Mouse (Mus musculus) olfactory bulb, adult 2 months (tissue): ENCODE results near the gene Asna1. TPM values are rescaled to one million over a fixed set of nuclear protein-coding genes. Genes with fewer than 3 reads are reported as not detected.

Experiments
- H3K27ac ChIP-seq: fragments of 200-500 bp; 2 replicates; pipeline ENCODE4 v1.5.1; 2012; ENCODE audit warnings: low read depth, low read length; ENCODE audit not compliant: insufficient read depth
- H3K4me1 ChIP-seq: fragments of 200-500 bp; 2 replicates; pipeline ENCODE4 v1.6.1; 2012; ENCODE audit warnings: low read length; ENCODE audit not compliant: control insufficient read depth, insufficient read depth
- H3K4me3 ChIP-seq: fragments of 200-500 bp; 2 replicates; pipeline ENCODE4 v1.5.1; 2012; ENCODE audit warnings: mild to moderate bottlenecking, low read depth, low read length, moderate library complexity; ENCODE audit not compliant: insufficient read depth
- CTCF ChIP-seq: fragments of 200-500 bp; IDR thresholded peaks from 2 replicates; pipeline ENCODE4 v1.5.1; 2012; ENCODE audit warnings: low read depth, mild to moderate bottlenecking, low read length, moderate library complexity; ENCODE audit not compliant: insufficient read depth
- POLR2A ChIP-seq: fragments of 200-500 bp; IDR thresholded peaks from 2 replicates; pipeline ENCODE4 v1.6.1; 2012; ENCODE audit warnings: mild to moderate bottlenecking, low read depth, low read length, moderate library complexity; ENCODE audit not compliant: insufficient read depth
- WGBS: fragments of 180-500 bp; shearing (Covaris S2); methylation state at CpG from one replicate; pipeline ENCODE4 v1.1.7; 2018; 5-methylcytosine and 5-hydroxymethylcytosine counted together
- polyA plus RNA-seq: library from polyadenylated mRNA; stranded (reverse); fragments of >200 nt; gene quantifications from 2 replicates; pipeline ENCODE4 v1.2.4, GENCODE M21; 2012; ENCODE audit warnings: low replicate concordance; ENCODE audit not compliant: missing spikeins, insufficient read depth, insufficient read length

The Asna1 gene
- polyA plus RNA-seq, 1 experiment = not detected

GRCm38 (mm10) chr8:84996978-84997377 lies 28.1 kb downstream of the Asna1 start:
- TF ChIP-seq CTCF = no peak
- TF ChIP-seq POLR2A = no peak
- H3K4me1 ChIP-seq = peaks cover 10% of the 10 kb centered on the region
- 89% methylated on average over 5 of the region's 5 CpGs for WGBS
- H3K4me3 ChIP-seq = no peak overlapping the region
- no peak overlapping the region for H3K27ac ChIP-seq

DNA sequence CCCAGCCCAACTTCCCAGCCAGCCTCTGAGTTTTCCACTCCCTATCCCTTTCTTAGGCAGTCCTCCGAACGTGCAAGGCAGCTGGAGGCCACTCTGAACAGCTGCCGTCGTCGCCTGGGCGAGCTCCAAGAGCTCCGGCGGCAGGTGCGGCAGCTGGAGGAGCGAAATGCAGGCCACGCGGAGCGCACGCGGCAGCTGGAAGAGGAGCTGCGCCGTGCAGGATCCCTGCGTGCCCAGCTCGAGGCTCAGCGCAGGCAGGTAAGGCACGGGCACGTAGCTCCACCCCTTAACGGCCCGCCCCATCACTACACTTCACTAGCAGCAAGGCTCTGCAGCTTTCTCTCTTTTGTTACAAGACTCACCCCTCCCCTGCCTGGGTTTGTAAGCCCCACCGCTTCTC lies 29.4 kb downstream of the Asna1 start:
- WGBS = 24% methylated on average over 25 of the region's 25 CpGs
- no peak for TF ChIP-seq CTCF
- no peak for TF ChIP-seq POLR2A
- H3K4me1 ChIP-seq = peaks cover 16% of the 10 kb centered on the region
- H3K27ac ChIP-seq = no peak overlapping the region
- no peak overlapping the region for H3K4me3 ChIP-seq

DNA sequence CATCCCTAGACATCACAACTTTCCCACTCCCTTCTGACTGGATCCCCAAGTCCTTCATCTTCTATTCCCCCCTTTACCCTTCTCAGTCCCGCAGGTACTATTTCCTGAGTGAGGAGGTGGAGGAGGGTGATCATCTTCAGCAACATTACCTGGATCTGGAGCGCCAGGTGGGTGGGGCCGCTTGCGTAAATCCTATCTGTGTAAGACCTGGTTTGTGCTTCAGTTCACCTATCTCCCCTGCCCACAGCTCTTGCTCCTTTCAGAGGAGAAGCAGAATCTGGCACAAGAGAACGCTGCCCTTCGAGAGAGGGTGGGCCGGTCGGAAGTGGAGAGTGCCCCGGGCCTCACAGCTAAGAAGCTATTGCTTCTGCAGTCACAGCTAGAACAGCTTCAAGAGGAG lies 30.7 kb downstream of the Asna1 start:
- 96% methylated on average over 9 of the region's 9 CpGs for WGBS
- Histone ChIP-seq H3K27ac (no peak overlapping the region), H3K4me1 (peaks cover 18% of the 10 kb centered on the region), H3K4me3 (no peak overlapping the region)
- TF ChIP-seq CTCF = no peak
- no peak for TF ChIP-seq POLR2A

GRCm38 (mm10) chr8:84990836-84991235 lies 34.2 kb downstream of the Asna1 start:
- 2% methylated on average over 15 of the region's 15 CpGs for WGBS
- Histone ChIP-seq H3K4me1 (peaks cover 16% of the 10 kb centered on the region), H3K27ac (no peak overlapping the region), H3K4me3 (peak overlapping the region; percentile 66)
- TF ChIP-seq POLR2A = no peak
- TF ChIP-seq CTCF = no peak

- TF ChIP-seq CTCF (no peak; the same call in 1 of the 2 replicates), POLR2A (peak; percentile 71; the same call in 1 of the 2 replicates)
Measured at GRCm38 (mm10) chr8:84990349-84990748, 34.7 kb downstream of the Asna1 start, which contains the start of gene Hook2. Hook2 (plus strand) TSS chr8:84990603.

DNA sequence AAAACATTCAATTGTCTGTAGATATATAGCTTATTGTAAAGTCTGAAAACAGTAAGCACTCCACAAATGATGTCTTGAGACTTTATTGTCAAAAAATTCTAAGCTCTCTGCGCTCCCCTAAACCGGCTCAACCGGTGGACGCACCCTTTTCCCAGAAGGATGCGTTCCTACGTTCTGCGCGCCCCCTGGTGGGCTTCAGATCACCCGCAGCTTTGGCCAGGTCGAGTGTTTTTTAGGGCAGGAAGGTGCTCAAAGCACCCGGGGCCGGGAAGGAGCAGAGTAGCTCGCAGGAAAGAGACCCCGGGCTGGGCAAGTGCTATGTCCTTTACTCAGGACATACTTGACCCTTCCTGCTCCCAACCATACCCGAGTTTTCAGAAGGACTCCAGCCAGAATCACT lies 35.3 kb downstream of the Asna1 start:
- 0% methylated on average over 15 of the region's 15 CpGs for WGBS
- H3K27ac ChIP-seq = peak overlapping the region; percentile 53
- H3K4me3 ChIP-seq = peak overlapping the region; percentile 43
- TF ChIP-seq POLR2A = no peak
- TF ChIP-seq CTCF = peak; percentile 91
- peaks cover 22% of the 10 kb centered on the region for H3K4me1 ChIP-seq

More at GRCm38 (mm10) chr8:84990349-84990748, 34.7 kb downstream of the Asna1 start, which contains the start of gene Hook2:
- H3K4me1 ChIP-seq = peaks cover 17% of the 10 kb centered on the region
- under 1% methylated on average over 28 of the region's 28 CpGs for WGBS
- H3K4me3 ChIP-seq = peak within 1 kb of the TSS; percentile 66
- H3K27ac ChIP-seq = peak within 1 kb of the TSS; percentile 53

DNA sequence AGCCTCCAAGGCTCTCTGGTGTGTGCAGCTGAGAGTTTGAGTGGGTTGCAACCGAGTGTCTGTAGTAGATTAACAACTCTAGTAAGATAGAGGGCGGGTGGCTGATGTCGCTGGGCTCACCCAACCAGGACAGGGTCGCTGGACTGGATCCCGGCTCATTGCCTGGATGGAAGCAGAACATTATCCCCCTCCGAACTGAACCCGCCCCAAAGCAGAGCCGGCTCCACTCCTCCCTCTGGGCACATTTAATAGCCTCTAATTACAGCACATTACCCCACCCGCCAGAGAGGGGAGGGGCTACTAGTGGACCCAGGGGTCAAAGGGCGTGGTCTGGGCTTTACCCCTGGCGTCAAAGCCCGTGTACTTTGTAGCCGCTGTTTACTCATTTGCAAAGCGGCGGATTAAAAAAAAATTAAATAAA lies 35.8 kb downstream of the Asna1 start:
- no peak overlapping the region for H3K4me3 ChIP-seq
- 8% methylated on average over 15 of the region's 15 CpGs for WGBS
- H3K4me1 ChIP-seq = peaks cover 25% of the 10 kb centered on the region
- TF ChIP-seq POLR2A (no peak), CTCF (no peak)
- no peak overlapping the region for H3K27ac ChIP-seq

GRCm38 (mm10) chr8:84987903-84988302 lies 37.2 kb downstream of the Asna1 start:
- Histone ChIP-seq H3K4me3 (no peak overlapping the region), H3K27ac (no peak overlapping the region), H3K4me1 (peaks cover 25% of the 10 kb centered on the region)
- no peak for TF ChIP-seq POLR2A
- TF ChIP-seq CTCF = no peak
- 80% methylated on average over 2 of the region's 2 CpGs for WGBS

DNA sequence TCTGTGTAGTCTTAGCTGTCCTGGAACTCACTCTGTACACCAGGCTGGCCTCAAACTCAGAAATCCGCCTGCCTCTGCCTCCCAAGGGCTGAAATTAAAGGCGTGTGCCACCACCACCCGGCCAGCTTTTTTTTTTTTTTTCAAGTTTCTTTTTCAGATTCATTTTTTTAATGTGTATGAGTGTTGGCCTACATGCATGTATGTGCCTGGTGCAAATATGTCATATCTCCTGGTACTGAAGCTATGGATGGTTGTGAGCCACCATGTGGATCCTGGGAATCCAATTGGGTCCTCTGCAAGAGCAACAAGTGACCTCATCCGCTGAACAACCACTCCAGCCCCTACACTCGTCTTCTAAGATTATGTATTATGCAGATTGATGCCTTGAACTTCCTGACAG lies 37.7 kb downstream of the Asna1 start:
- peaks cover 25% of the 10 kb centered on the region for H3K4me1 ChIP-seq
- 87% methylated on average over 5 of the region's 5 CpGs for WGBS

GRCm38 (mm10) chr8:84986379-84986945 lies 38.6 kb downstream of the Asna1 start:
- WGBS = 15% methylated on average over 8 of the region's 8 CpGs
- Histone ChIP-seq H3K27ac (peak overlapping the region; percentile 100), H3K4me3 (peak overlapping the region; percentile 77), H3K4me1 (peaks cover 25% of the 10 kb centered on the region)
- TF ChIP-seq CTCF = no peak
- TF ChIP-seq POLR2A = no peak

More for the DNA sequence above, 37.7 kb downstream of the Asna1 start:
- Histone ChIP-seq H3K4me3 (no peak overlapping the region), H3K27ac (no peak overlapping the region)
- TF ChIP-seq POLR2A (no peak), CTCF (no peak)
